Mouse (Mus musculus) cerebellum, postnatal 4 days (tissue): ENCODE measurements around the gene Atp13a2.
A peak's percentile ranks its signal among the peaks of the same experiment; 100 is the strongest.

Source experiments
- DNase-seq, 2 experiments: peaks; one replicate each; pipeline ENCODE4 v3.0.0; 2022; ENCODE audit warnings: low spot score in 2 of 2, mixed read lengths in 1 of 2

Gene Atp13a2

DNA sequence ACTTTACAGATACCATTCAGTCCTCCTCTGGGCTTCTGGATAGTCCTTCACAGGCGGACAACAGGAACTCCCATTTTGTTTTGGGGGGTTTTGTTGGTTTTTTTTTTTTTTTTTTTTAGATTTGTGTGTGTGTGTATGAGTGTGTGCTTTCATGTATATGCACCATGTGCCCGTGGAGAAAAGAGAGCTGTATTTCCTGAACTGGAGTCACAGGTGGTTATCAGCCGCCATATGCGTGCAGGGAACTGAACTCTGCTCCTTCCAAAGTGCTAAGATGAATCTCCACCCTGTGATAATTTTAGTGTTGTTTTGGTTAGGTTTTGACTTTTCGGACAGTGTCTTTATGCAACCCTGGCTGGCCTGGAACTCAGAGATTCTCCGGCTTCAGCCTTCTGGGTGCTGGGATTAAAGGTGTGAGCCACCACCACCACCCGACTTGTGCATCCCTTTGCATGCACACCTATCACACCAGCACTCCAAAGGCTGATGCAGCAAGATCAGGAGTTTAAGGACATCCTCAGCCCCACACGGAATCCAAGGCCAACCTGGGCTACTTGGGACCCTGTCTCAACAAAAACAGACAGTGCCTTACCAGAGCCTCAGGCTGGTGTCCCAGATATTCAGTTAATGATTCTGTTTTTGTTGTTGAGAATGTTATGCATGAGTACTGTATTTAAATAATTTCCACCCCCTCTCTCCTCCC lies 24.3 kb upstream of the Atp13a2 start:
- no peak for DNase-seq

GRCm38 (mm10) chr4:140962950-140963349 lies 23.7 kb upstream of the Atp13a2 start:
- no peak for DNase-seq

DNA sequence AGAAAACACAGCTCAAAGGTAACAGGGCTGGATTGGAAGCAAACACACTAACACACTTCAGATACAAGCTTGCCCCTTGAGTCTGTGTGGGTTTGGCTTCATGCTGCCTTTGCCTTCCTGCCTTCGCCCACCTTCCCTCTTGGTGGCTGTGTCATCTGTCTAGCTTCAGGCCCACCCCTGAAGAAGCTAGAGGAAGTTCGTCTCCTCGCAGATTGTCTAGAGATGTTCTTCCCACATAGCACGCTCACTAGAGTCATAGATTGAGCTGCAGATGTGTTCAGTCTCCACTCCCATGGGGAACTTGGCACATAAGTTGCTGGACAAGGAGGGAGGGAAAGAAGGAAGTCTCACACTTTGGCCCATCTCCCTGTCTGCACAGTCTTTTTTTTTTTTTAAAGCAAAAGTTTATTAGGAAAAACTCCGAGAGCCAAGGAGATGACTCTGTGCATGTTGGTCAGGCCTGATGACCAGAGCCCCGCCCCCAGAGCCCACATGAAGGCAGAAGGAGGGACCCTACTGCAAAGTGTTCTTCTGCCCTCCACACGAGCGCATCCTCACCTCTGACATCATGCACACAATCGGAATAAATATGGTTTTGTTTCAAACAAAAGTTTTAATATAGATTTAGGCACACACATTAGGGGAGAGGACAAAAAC lies 22.6 kb upstream of the Atp13a2 start:
- DNase-seq: no peak

DNA sequence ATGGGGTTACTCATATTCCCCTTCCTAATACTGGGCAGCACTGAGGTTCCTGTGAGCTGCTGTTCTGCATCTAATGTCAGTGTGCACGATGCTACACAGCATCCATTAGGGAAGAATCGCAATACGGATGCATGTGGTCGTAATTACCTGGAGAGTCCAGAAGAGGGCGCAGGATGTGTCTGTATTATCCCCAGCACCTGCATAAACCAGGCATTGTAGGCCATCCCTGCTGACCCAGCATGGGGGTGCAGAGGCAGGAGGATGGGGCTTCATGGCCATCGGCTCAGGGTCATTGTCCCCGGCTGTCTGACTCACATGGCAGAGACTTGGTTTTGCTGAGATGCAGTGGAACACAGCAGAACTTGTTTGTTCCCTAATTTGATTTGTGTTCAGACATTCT lies 22.1 kb upstream of the Atp13a2 start:
- peak; percentile 39 to 75 for DNase-seq

DNA sequence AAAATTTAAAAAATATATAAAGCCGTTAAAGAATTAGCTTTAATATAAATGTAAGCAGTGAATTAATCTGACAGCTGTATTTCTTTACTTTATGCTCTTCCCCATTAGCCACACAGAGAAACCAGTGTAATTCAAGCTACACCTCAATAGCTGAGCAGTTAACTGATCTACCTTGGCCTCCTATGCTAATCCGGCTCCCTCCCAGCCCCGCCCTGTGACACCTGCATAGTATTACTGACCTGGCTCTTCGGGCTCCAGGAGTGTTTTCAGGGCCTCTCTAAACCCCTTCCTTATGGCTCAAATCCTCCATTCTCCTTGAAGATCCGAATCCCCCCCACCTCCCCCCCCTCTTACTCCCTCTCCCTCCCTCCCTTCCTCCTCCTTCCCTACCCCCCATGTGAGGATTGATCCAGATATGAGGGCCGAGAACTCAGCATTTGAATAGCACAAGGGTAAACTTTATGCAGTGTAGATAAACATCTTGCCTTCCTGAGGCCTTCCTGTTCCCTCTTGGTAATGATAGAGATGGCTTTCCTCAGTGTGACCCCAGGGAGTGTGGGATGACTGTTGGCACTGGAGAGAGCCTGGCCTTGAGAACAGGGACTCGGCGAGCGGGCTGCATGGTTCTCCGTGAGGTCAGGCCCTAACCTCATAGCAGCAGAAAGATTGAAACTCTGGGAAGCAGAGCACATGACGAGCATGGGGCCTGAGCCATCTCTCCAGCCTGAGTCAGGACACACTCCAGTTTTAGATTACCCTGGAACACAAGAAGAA lies 19.1 kb upstream of the Atp13a2 start:
- no peak for DNase-seq

GRCm38 (mm10) chr4:140971691-140972090 lies 15.0 kb upstream of the Atp13a2 start:
- no peak for DNase-seq

GRCm38 (mm10) chr4:140974408-140974807 lies 12.3 kb upstream of the Atp13a2 start:
- DNase-seq: no peak

DNA sequence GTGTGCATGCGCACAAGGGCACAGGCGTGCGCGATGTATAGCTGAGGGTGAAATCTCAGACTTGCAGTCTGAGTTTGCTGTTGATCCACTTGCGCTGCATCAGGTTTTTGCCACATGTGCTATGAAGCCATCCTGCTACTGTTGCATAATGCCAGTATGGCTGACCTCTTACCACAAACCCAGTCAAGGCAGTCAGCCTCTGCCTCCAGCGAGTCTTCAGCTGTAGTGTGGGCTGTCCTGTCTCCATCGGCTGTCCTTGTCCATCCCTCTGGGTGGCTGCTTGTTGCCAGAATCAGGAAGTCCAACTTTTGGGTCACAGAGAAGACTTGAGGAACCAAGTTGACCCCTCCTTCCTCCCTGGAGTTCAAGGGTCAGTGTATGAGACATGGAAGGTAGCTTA lies 11.3 kb upstream of the Atp13a2 start:
- no peak for DNase-seq

DNA sequence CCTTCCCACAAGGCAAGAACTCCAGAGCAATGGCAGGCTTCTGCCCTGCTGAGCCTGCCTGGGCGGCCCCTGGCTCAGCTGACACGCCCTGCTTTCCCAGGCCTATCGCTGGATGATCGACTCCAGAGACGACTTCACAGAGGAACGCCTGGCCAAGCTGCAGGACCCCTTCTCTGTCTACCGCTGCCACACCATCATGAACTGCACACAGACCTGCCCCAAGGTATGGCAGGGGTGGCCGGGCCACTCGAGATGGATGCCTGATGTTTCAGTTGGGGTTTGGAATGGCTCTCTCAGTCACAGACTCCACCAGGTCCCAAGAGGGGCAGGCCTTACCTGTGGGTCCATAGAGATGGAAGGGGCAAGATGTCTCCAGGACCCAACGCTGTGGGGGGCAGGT lies 9.4 kb upstream of the Atp13a2 start:
- DNase-seq: no peak

- DNase-seq: no peak
Observed at GRCm38 (mm10) chr4:140977886-140978692, 8.6 kb upstream of the Atp13a2 start.

DNA sequence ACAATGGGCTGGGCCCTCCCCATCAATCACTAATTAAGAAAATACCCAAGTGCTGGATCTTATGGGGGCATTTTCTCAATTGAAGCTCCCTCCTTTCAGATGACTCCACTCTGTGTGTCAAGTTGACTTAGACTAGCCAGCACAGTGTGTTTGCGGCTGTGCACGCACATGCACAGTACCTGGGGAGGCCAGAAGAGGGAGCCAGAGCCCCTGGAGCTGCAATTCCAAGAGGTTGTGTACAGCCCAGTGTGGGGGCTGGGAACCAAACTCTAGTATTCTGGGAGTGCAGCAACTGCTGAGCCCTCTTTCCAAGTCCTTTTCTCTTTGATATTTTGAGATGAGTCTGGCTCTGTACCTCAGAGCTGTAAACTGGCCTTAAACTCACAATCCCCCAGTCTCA lies 5.1 kb upstream of the Atp13a2 start:
- no peak for DNase-seq

GRCm38 (mm10) chr4:140982808-140983207 lies 3.9 kb upstream of the Atp13a2 start:
- no peak for DNase-seq

DNA sequence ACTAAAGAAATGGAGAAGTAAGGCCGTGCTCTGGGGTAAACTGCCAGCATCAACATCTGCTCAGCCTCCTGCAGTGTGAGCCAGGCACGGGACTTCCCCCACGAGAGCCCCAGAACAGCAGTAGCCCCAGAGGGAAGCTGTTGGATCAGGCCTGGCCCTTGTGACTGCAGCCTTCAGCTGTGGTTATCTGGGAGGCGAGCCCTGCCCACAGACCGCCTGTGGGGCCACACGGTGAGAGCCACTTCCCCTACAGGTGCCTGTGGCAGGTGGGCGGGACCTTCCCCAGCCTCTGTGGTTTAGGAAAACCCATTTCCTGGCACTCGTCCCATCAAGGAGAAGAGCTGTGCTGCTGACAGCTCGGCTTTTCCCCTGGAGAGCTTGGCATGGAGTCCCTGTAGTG lies 3.2 kb upstream of the Atp13a2 start:
- no peak for DNase-seq

- DNase-seq: no peak
Observed at GRCm38 (mm10) chr4:140984544-140984943, 2.1 kb upstream of the Atp13a2 start.

DNA sequence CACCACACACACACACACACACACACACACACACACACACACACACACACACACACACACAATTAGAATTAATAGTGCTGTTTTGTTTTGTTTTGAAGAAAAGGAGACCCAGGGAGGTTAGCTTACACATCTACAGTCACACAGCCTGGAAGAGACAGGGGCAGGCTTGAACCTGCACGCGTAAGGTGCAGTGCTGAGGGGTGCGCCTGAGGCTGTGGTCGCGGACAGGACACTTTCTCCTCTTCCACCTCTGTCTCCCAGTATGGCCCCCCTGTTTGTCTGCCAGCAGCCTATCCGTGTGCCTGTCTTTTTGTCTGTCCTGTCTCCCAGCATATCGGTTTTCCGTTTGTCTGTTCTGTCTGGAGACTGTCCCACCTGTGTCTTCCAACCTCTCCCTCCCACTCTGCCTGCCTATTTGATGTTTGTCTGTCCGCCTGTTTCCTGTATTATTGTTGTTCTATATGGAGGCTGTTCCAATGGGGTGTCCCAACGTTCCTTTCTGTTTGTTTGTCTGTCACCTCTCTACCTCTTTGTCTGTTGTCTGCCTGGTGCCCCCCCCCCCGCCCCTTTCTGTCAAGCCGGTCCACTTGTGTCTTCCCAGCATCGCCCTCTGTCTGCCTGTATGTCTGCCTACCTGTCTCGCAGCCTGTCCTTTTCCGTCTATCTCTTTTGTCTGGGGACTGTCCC lies 506 bp upstream of the Atp13a2 start:
- DNase-seq: no peak

DNA sequence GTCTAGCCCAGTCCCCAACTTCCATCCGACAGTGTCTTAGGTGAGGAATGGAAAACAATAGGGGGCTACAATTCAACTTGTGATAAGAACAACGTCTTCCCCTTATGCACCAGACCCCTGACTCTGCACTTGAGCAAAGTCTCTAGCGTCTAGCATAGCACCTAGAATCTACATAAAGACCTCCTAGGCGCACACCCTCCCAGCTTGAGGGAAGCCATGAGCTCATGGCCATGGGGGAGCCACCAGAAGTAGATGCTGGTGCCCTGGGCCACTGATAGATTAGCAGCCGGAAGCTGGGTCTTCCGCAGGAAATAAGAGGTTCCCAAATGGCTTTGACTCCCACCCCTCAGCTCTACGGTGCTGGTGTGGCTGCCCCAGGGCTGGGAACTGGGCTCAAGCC lies 803 bp downstream of the Atp13a2 start:
- DNase-seq: no peak

- DNase-seq: no peak
Observed at GRCm38 (mm10) chr4:140988706-140989290, 2.1 kb downstream of the Atp13a2 start.

DNA sequence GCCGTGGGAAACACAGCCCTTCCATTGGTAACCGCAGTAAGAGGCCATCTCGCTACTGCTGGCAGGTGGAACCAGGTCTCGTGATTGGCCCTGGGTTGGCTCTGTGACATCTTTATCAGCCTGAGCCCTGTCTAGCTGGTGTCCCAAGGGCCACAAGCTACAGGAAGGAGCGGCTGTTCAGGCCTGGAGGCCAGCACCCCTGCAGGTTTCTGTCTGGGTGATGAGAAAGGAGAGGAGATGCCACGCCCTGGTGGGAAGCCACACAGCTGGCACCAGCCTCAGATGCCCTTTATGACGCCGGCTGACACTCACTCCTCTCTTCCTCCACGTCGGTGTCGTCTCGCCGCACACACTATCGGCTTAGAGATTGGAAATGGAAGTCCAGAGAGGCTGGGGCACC lies 2.8 kb downstream of the Atp13a2 start:
- DNase-seq: no peak

- DNase-seq: no peak
Observed at GRCm38 (mm10) chr4:140992215-140992614, 5.5 kb downstream of the Atp13a2 start.

GRCm38 (mm10) chr4:140993846-140994245 lies 7.2 kb downstream of the Atp13a2 start:
- DNase-seq: no peak

GRCm38 (mm10) chr4:140995811-140996210 lies 9.1 kb downstream of the Atp13a2 start:
- DNase-seq: no peak
